Mouse (Mus musculus): ENCODE results near the gene Gm20388. TPM values are rescaled to one million over a fixed set of nuclear protein-coding genes. Genes with fewer than 3 reads are reported as not detected.

Gm20388 gene
- polyA plus RNA-seq, 1 experiment: 0.36 TPM

DNA sequence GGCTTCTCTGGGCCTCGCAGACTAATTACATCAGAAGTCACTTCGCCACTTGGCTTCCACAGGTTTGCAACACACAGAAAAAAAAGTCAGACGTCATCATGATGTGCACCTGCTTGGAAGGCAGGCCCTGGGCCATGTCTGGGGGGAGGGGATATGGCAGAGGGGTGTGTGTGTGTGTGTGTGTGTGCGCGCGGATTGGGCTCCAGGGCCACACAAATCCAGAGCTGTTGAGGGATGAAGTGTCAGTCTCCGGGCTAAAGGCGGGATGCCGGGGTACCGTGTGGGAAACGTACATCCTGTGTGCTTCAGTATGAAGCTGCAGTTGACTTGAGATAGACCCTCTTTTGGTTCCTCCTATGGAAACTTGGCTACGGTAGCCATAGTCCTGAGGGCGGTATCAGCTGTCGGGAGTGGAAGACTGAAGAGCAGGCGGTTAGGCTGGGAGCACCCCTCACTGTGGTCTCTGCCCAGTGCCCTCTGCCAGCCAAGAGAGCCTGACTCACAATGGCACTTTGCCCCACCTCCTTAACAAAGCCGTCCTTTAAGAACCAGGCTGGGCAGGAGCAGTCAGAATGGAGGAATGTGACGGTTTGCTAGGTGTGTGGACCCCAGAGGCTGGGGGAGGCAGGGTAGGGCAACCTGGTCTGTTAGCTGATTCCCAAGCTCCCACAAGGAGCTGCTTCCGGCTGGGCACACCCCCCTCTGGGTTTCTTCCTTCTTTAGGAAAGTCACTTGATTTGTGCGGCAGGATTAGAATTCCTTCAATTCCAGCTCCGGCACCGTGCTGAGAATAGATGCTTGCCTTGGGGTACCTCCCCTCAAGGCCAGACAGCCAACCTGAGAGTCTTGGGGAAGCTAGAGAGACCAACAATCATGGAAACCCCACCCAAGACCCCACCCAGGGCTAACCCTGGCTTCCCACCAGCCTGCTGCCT is 721.1 kb downstream of the Gm20388 start:
- Histone ChIP-seq H3K9me3 (ENCODE audit: control insufficient read depth, low read length) (peaks cover 7% of the 10 kb centered on the region), H3K4me3 (replicated peaks) (no peak overlapping the region), H3K36me3 (ENCODE audit: control insufficient read depth) (no peaks in the 10 kb centered on the region), H3K4me1 (ENCODE audit: control insufficient read depth) (peaks cover 11% of the 10 kb centered on the region), H3K27me3 (ENCODE audit: control insufficient read depth) (peaks cover 55% of the 10 kb centered on the region)
- TF ChIP-seq GATA1 (IDR thresholded peaks at IDR 0.05; ENCODE audit: low read length): no peak
- TF ChIP-seq TAL1 (IDR thresholded peaks at IDR 0.05; ENCODE audit: low read length): no peak

DNA sequence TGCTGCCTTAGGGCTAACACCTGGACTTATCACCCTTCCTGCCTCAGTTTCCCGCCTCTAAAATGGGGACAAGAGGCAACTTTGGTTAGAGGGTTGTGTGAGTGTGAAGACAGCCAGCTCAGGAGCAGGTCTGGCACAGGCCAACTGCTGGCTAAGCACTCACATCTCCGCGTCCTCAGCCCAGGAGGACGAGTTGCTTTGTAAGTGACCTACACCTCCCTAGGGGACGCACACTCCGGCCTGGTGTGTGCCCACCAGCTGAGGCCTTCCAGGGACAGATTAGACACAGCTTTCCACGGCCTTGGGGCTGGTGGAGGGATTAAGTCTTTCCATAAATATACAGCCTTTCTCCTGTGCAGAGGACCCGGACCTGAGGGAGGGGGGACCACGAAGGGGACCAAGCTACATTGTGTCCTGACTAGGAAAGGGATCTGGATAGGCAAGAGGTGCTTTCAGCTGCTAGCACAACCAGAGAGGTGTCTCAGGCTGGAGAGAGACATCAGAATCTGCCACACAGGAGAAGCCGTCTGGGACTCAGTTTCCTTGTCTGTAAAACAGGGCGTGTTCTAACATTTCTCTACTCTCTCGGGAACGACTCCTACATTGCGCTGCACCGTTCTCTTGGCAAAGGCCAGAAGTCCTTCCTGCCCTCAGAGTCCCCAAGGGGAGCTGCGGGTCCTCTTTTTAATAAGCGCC is 722.5 kb downstream of the Gm20388 start:
- H3K36me3 ChIP-seq (ENCODE audit: control insufficient read depth): no peaks in the 10 kb centered on the region
- H3K4me3 ChIP-seq (replicated peaks): no peak overlapping the region
- peaks cover 11% of the 10 kb centered on the region for H3K4me1 ChIP-seq (ENCODE audit: control insufficient read depth)
- H3K9me3 ChIP-seq (ENCODE audit: control insufficient read depth, low read length): peaks cover 7% of the 10 kb centered on the region
- peaks cover 61% of the 10 kb centered on the region for H3K27me3 ChIP-seq (ENCODE audit: control insufficient read depth)
- TF ChIP-seq GATA1 (IDR thresholded peaks at IDR 0.05; ENCODE audit: low read length): no peak
- no peak for TF ChIP-seq TAL1 (IDR thresholded peaks at IDR 0.05; ENCODE audit: low read length)

DNA sequence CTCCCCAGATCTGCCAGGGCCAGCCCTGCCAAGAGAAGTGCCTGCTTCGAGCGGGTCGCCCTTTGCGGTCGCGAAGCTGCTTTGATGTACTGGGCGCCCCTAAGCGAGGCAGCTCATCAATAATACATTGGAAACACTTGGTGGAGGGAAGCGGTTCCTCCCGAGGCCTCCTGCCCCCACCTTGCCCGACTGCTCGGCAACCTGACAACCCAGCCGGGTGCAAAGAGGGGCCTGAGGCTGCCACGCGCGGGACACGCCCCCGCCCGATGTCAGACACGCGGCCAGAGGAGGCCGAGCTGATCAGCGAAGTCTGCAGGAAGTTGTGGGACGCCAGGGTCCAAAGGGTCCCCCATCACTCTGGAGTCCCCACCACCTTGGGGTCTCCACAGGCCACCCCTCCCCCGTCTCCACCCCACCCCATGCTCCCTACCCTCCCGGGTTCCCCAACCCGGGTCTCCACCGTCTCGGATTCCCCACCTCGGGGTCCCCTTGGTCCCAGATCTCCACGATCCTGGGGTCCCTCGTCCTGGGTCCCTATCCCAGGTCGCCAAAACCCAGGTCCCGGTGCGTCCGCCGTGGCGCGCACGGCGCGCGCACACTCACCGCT is 723.1 kb downstream of the Gm20388 start:
- Histone ChIP-seq H3K4me3 (replicated peaks) (peak overlapping the region; percentile 46), H3K4me1 (ENCODE audit: control insufficient read depth) (peaks cover 11% of the 10 kb centered on the region), H3K9me3 (ENCODE audit: control insufficient read depth, low read length) (peaks cover 7% of the 10 kb centered on the region), H3K27me3 (ENCODE audit: control insufficient read depth) (peaks cover 61% of the 10 kb centered on the region), H3K36me3 (ENCODE audit: control insufficient read depth) (no peaks in the 10 kb centered on the region)
- no peak for TF ChIP-seq TAL1 (IDR thresholded peaks at IDR 0.05; ENCODE audit: low read length)
- no peak for TF ChIP-seq GATA1 (IDR thresholded peaks at IDR 0.05; ENCODE audit: low read length)

DNA sequence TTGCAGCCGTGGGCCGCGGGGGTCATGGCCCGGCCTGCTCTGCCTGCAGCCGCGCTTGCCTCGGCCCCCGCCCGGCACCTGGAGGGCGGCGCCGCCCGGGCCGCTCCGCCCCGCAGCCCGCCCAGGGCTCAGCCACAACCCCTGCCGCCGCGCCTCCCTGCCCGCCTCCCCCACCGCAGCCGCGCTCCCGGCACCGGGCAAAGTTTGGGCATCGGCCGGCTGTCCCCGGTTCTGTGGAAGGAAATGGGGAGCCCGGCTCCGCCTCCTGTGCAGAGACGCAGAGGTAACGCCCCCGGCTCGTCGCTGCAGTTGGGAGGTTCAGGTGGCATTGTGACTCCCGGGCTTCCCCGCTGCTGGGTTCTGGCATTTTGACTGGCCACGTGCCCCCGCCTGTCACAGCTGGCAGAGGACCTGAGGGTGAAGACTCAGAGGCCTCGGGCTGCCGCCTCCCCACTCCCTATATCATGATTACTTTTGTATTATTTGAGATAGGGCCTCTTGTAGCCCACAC is 723.7 kb downstream of the Gm20388 start:
- peaks cover 11% of the 10 kb centered on the region for H3K4me1 ChIP-seq (ENCODE audit: control insufficient read depth)
- peak overlapping the region; percentile 46 for H3K4me3 ChIP-seq (replicated peaks)
- peaks cover 61% of the 10 kb centered on the region for H3K27me3 ChIP-seq (ENCODE audit: control insufficient read depth)
- H3K9me3 ChIP-seq (ENCODE audit: control insufficient read depth, low read length): peaks cover 7% of the 10 kb centered on the region
- no peak for TF ChIP-seq TAL1 (IDR thresholded peaks at IDR 0.05; ENCODE audit: low read length)
- no peak for TF ChIP-seq GATA1 (IDR thresholded peaks at IDR 0.05; ENCODE audit: low read length)
- H3K36me3 ChIP-seq (ENCODE audit: control insufficient read depth): no peaks in the 10 kb centered on the region

DNA sequence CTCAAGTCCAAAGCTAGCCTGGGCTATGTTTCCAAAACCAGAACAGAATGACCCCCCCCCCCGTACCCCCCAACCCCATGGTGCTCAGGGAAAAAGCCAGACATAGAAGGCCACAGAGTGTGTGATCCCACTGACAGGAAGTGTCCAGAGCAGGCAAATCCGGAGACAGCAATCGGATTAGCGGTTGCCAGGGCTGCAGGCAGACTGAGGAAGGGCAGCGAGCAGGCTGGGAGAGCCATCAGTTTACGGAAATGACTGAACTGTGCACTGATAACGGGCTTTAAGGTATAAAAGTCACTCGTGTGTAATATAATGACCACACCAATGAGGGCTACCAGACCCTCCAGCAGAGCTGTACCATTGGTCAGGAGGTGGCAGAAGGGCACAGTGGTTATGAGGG is 730.6 kb downstream of the Gm20388 start:
- TF ChIP-seq GATA1 (IDR thresholded peaks at IDR 0.05; ENCODE audit: low read length): no peak
- TF ChIP-seq TAL1 (IDR thresholded peaks at IDR 0.05; ENCODE audit: low read length): no peak
- H3K4me1 ChIP-seq (ENCODE audit: control insufficient read depth): no peaks in the 10 kb centered on the region
- no peaks in the 10 kb centered on the region for H3K36me3 ChIP-seq (ENCODE audit: control insufficient read depth)
- peaks cover 12% of the 10 kb centered on the region for H3K27me3 ChIP-seq (ENCODE audit: control insufficient read depth)
- no peak overlapping the region for H3K4me3 ChIP-seq (replicated peaks)
- H3K9me3 ChIP-seq (ENCODE audit: control insufficient read depth, low read length): no peaks in the 10 kb centered on the region

DNA sequence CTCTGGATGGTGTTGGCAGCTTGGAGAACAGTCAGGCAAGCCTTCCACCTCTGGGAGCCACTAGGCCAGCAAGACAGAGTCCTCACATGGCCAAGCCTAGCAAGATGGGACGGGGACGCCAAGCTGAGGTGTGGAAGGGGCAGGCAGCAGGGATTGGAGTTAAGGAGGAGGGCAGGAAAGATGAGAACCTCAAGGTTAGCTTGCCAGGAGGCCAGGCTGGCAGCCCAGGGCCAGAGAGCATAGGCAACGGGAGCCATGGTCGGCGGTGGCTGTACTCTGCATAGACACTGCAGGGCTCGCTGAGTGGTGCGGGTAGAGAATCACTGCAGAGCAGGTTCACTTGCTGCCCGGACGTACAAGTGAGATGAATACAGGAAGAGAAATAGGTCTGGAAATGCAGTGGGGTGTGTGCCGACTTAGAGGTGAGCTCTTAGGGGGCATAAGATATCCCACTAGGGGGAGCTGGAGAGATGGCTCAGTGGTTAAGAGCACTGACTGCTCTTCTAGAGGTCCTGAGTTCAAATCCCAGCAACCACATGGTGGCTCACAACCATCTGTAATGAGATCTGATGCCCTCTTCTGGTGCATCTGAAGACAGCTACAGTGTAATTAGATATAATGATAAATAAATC is 731.5 kb downstream of the Gm20388 start:
- H3K9me3 ChIP-seq (ENCODE audit: control insufficient read depth, low read length): no peaks in the 10 kb centered on the region
- H3K36me3 ChIP-seq (ENCODE audit: control insufficient read depth): no peaks in the 10 kb centered on the region
- peaks cover 5% of the 10 kb centered on the region; the same call in 1 of the 2 replicates for H3K27me3 ChIP-seq (ENCODE audit: control insufficient read depth)
- no peak overlapping the region for H3K4me3 ChIP-seq (replicated peaks)
- H3K4me1 ChIP-seq (ENCODE audit: control insufficient read depth): no peaks in the 10 kb centered on the region
- TF ChIP-seq GATA1 (IDR thresholded peaks at IDR 0.05; ENCODE audit: low read length) (no peak), TAL1 (IDR thresholded peaks at IDR 0.05; ENCODE audit: low read length) (no peak)

DNA sequence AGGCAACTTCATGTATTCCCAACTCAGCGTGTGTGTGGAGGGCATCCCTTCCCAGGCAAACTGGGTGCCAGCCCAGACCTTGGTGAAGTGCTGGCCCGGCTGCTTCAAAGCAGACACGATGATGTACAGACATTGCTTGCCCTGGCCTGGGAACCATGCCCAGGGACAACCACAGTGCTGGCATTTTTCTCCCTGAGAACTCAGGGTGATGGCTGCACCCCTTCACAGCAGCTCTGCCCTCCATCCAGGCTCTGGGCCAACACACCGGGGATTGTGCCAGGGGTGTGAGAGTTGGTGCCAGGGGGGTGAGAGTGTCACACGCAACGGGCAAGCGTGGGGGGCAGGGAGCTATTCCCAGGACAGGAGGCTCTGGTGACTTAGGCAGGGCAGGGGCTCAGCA is 734.0 kb downstream of the Gm20388 start:
- no peaks in the 10 kb centered on the region for H3K4me1 ChIP-seq (ENCODE audit: control insufficient read depth)
- TF ChIP-seq TAL1 (IDR thresholded peaks at IDR 0.05; ENCODE audit: low read length) (no peak), GATA1 (IDR thresholded peaks at IDR 0.05; ENCODE audit: low read length) (no peak)
- no peaks in the 10 kb centered on the region for H3K36me3 ChIP-seq (ENCODE audit: control insufficient read depth)
- H3K27me3 ChIP-seq (ENCODE audit: control insufficient read depth): peaks cover 2% of the 10 kb centered on the region; the same call in 1 of the 2 replicates
- no peak overlapping the region for H3K4me3 ChIP-seq (replicated peaks)
- H3K9me3 ChIP-seq (ENCODE audit: control insufficient read depth, low read length): no peaks in the 10 kb centered on the region

DNA sequence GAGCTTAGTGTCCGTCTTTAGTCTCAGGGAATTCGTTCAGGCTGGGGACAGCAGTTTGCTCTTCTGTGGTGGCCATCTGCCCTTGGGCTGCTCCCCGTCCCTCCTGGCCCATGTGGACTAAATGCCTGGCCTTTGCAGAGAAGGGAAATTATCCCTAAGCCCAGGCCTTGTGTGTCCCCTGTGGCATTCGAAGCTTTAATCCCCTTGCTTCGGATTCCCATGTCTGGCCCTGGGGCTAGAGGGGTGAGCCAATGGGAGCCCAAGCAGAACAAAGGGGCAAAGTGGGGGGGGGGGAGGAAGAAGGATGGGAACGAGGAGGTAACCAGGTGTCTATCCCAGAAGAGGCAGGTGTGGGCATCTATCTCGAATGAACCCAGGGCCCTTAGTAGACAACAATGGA is 736.9 kb downstream of the Gm20388 start, which contains the start of gene 1190005I06Rik:
Gene 1190005I06Rik (minus strand): TSS at position 101 of the 400 bp plus-strand sequence.
- no peaks in the 10 kb centered on the region for H3K27me3 ChIP-seq (ENCODE audit: control insufficient read depth)
- no peaks in the 10 kb centered on the region for H3K4me1 ChIP-seq (ENCODE audit: control insufficient read depth)
- no peak for TF ChIP-seq TAL1 (IDR thresholded peaks at IDR 0.05; ENCODE audit: low read length)
- TF ChIP-seq GATA1 (IDR thresholded peaks at IDR 0.05; ENCODE audit: low read length): no peak
- H3K9me3 ChIP-seq (ENCODE audit: control insufficient read depth, low read length): no peaks in the 10 kb centered on the region
- no peak within 1 kb of the TSS for H3K4me3 ChIP-seq (replicated peaks)
- peaks cover 6% of the 10 kb centered on the region for H3K36me3 ChIP-seq (ENCODE audit: control insufficient read depth)

Data from erythroblast, embryonic 14.5 days (primary cell).